Mouse (Mus musculus): ENCODE data around the gene Hist1h2ag.

DNA sequence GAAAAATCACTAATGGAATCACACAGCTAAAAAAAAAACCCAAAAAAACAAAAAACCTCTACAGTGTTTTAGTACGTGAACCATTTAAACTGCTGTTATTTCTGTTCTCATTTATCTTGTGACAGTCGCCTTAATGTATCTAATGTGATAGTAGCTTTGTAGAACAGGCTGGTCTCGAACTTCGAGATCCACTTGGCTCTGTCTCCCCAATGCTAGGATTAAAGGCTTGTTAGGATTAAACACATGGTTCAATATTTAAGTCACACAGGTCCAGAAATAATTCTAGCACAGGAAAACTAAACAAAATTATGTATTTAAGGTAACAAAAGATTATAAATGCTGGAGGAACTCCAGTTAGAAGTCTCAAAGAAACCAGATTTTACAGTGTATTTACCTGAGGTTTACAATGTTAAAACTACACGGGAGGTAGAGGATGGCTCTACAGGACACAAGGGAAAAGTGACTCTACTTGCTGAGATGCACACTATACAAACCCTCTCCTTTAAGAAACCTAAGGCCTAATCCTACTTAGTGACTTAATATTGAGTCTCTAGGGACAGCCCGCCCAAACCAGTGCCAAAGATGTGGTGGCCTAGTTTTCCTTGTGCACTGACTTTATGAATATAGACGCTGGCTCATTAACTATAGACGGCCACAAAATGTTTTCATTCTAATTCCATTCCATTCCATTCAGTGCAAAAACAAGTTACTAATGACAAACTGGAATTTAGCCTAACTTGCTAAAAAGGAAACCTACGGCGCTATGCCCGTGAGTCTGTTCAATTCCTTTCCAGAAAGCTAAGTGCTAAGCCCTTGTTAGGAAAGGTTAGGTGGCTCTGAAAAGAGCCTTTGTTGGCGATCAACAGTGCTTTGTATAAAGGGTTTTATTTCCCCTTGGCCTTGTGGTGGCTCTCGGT, 835 bp downstream of the Hist1h2ag start:
- TF ChIP-seq NANOG (IDR thresholded peaks at IDR 0.05; ENCODE audit: borderline replicate concordance, low read length) (no peak), CTCF (conservative IDR thresholded peaks at IDR 0.05; ENCODE audit: low read length) (no peak)

All from E14TG2a.4 (cell line).